Mouse (Mus musculus): ENCODE data around the gene Arid4a. TPM values are rescaled to one million over a fixed set of nuclear protein-coding genes. Genes with fewer than 3 reads are reported as not detected.
"Not testable (repeated sequence)": the region's sequence is repeated elsewhere in the genome, so short reads cannot be mapped to it uniquely, and the experiment has no call there.

Arid4a gene
- polyA plus RNA-seq, 1 experiment: 3.1 TPM

DNA sequence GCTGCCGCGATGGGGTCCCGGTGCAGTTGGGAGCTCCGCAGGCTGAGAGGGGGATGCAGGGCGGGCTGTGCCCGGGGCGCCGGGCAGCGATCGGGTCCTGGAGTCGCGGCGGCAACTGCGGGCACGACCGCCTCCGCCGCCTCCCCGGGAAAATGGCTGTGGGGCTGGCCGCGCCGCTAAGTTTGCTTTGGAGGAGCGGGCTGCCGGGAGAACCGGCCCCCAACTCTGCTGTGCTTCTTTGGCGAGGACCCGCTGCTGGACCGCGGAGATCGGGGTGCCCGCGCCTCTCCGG, 367 bp downstream of the Arid4a start:
- no peak for DNase-seq (ENCODE audit: low read depth)

GRCm38 (mm10) chr12:71016503-71017241, 882 bp downstream of the Arid4a start:
- no peak for DNase-seq (ENCODE audit: low read depth)

DNA sequence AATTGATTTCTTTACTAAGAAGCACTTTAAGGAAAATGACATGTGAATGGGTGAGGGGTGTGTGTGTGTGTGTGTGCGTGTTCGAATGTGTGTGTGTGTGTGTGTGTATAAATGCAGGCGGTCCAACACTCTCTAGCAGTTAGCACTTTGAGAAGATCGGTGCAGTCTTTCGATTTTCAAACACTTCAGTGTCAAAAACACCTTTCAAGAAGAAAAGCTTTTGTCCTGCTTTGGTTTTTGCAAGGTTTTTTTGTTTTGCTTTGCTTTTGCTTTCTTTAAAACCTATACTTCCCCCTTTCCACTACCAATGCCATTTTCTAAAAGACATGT, 1.4 kb downstream of the Arid4a start:
- DNase-seq (ENCODE audit: low read depth): no peak

GRCm38 (mm10) chr12:71017827-71018226, 2.0 kb downstream of the Arid4a start:
- no peak for DNase-seq (ENCODE audit: low read depth)

GRCm38 (mm10) chr12:71019211-71019610, 3.4 kb downstream of the Arid4a start:
- no peak for DNase-seq (ENCODE audit: low read depth)

DNA sequence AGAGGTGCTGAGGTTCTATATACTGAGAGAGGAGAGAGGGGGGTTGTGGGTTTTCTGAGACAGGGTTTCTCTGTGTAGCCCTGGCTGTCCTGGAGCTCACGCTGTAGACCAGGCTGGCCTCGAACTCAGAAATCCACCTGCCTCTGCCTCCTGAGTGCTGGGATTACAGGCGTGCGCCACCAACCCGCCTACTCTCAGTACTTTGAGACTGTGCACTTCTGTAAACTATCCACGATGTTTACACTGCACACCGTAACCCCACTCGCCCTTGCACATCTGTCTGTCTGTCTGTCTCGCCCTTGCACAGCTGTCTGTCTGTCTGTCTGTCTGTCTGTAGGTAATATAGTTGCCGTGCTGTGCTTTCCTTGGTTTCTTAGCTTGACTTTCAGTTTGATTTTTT, 8.6 kb downstream of the Arid4a start:
- DNase-seq (ENCODE audit: low read depth): no peak

GRCm38 (mm10) chr12:71028265-71028664, 12.5 kb downstream of the Arid4a start:
- not testable (repeated sequence) for DNase-seq (ENCODE audit: low read depth)

GRCm38 (mm10) chr12:71030260-71030659, 14.5 kb downstream of the Arid4a start:
- no peak for DNase-seq (ENCODE audit: low read depth)

- DNase-seq (ENCODE audit: low read depth): no peak
These were observed 14.9 kb downstream of the Arid4a start for GRCm38 (mm10) chr12:71030722-71031121.

- DNase-seq (ENCODE audit: low read depth): no peak
These were observed 20.0 kb downstream of the Arid4a start for GRCm38 (mm10) chr12:71035826-71036225.

DNA sequence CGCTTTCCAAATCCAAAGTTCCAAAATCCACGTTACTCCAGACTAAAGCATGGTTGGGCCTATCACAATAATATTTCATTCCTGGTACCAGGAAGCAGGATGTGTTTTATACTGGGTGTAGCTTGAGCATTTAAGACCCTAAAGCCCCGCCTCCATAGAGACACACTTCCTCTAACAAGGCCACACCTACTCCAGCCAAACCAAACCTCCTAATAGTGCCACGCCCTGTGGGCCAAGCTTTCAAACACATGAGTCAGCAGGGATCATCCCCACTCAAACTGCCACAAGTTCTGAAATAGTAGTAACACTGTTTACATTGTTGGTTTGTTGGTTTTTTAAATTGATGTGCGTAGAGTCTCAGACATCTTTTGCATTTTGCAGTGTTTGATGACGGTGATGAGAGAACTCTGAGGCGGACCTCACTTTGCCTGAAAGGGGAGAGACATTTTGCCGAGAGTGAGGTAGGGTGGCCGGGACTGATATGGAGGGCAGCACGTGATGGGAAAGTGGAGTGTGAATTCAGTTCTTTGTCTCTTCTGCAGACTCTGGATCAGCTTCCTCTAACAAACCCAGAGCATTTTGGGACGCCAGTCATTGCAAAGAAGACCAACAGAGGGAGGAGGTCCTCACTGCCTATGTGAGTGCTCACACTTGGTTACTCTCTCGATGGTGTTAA, 21.1 kb downstream of the Arid4a start:
- DNase-seq (ENCODE audit: low read depth): no peak

GRCm38 (mm10) chr12:71040462-71040861, 24.7 kb downstream of the Arid4a start:
- DNase-seq (ENCODE audit: low read depth): no peak

DNA sequence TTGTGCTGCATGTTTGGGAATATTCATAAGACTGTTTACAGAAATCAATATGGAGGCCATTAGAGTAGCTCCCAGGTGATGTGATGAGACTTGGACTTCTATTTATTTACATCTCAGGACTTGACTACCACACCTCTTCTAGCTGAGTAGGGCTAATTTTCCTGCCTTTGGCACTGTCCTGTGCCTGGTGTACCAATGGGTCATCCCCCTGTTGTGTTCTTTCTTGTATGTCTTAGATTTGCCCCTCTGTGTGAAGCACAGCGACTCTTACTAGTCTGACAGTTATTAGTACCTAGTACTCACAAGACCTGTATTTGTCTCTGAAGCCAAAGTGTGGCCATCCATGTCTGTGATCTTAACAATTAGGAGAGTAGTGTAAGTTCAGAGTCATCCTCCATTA, 26.7 kb downstream of the Arid4a start:
- DNase-seq (ENCODE audit: low read depth): no peak

DNA sequence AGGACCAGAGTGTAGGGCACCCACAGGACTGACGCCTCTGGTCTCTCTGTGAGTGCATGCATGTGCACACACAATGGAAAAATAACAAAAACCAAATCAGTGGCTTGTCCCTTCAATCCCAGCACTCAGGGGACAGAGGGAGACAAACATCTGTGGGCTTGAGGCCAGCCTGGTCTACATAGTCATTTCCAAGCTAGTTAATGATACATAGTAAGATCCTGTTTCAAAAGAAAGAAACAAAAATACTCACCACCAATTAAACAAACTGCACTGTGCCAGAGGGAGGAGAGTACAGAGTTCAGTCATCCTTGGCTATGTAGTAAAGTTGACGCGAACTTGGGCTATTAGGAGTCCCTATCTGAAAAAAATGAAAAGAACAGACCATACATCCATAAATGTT, 27.8 kb downstream of the Arid4a start:
- DNase-seq (ENCODE audit: low read depth): no peak

- no peak for DNase-seq (ENCODE audit: low read depth)
These were observed 28.7 kb downstream of the Arid4a start for GRCm38 (mm10) chr12:71044488-71044887.

GRCm38 (mm10) chr12:71046501-71046900, 30.7 kb downstream of the Arid4a start:
- DNase-seq (ENCODE audit: low read depth): no peak

GRCm38 (mm10) chr12:71047473-71048078, 31.8 kb downstream of the Arid4a start:
- DNase-seq (ENCODE audit: low read depth): no peak

- no peak for DNase-seq (ENCODE audit: low read depth)
These were observed 32.3 kb downstream of the Arid4a start for GRCm38 (mm10) chr12:71048117-71048516.

GRCm38 (mm10) chr12:71048561-71048960, 32.8 kb downstream of the Arid4a start:
- no peak for DNase-seq (ENCODE audit: low read depth)

DNA sequence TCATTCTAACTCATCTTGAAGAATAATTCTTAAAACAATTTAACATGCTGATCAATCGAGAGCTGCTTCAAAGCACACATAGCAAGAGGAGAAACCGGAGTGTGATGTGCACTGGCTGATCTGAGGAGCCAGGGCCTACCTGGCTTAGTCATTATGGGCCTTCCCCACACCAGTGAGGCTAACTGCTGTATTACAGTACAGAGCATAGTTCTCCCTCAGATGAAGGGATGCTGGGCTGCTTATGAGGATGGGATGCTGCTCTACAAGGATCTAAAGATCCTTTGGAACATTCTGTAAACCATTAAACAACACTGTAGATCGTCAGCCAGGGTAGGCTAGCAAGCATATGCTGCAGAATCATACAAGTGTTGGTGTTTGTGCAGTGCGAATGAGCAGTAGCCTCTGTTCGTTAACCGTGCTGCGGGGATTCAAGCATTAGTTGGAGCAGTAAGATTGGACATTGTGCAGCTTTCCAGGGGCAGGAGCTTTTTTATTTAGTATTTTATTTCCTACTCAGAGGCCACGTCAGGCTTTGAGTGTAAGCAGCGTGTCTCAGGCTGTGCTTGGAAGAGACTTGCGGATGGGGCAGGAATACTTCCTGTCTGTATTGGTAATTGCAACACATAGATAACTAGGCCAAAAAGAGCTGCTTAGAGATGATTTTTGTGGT, 33.9 kb downstream of the Arid4a start:
- no peak for DNase-seq (ENCODE audit: low read depth)

- DNase-seq (ENCODE audit: low read depth): no peak
These were observed 35.3 kb downstream of the Arid4a start for GRCm38 (mm10) chr12:71051079-71051478.

DNA sequence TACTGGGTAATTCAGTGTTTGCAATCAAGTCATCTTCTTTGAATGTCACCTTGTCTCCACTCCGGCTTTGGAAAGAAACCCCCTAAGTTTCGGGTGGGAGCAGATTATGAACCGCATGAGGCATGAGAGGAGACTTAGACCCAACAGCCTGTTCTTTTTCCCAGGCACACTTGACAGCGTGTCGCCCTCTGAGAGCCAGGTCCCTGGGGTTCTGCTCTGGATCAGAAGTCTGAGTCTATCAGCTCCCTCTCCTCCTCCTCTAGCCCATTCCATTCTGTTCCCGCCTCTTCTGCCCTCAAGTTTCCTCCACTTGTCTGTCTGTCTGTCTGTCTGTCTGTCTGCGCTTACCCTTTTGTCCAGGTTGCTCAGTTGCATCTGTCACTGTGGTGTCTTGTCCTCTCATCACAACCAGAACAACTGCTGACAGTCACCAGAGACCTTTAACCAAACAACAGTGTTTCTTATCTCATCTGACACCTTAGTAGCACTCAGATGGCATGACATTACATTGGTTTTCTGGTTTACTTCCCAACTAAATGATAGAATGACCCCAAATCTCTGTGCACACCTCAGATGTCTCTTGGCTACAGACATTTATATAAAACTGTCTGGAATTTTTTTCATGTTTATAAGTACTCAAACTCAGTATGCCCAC, 36.7 kb downstream of the Arid4a start:
- DNase-seq (ENCODE audit: low read depth): no peak
